Mouse (Mus musculus): ENCODE measurements around the gene Irf2bp2. TPM values are rescaled to one million over a fixed set of nuclear protein-coding genes. Genes with fewer than 3 reads are reported as not detected.

The Irf2bp2 gene
- total RNA-seq (2014; rRNA removed) (91.5 and 99.1 TPM in 2 replicates), polyA plus RNA-seq (2015; fragmentation: Nextera tagmentation; extraction: Ambion mirVana) (10.2 and 11.4 TPM in 2 replicates)

- no peak for TF ChIP-seq CTCF (IDR thresholded peaks at IDR 0.05; ENCODE audit: low read depth)
- Histone ChIP-seq H3K4me2 (ENCODE audit: low read depth, low read length) (peak within 1 kb of the TSS; percentile 99), H3K4me1 (ENCODE audit: insufficient read depth, low read length) (peaks cover 19% of the 10 kb centered on the region), H3K9ac (replicated peaks; ENCODE audit: low read length) (peak within 1 kb of the TSS; percentile 99), H3K36me3 (ENCODE audit: insufficient read depth, low read length) (peaks cover 5% of the 10 kb centered on the region), H3K9me3 (ENCODE audit: low read length) (no peaks in the 10 kb centered on the region), H3K27ac (peak within 1 kb of the TSS; percentile 100), H3K27me3 (ENCODE audit: insufficient read depth, low read length) (no peaks in the 10 kb centered on the region), H3K4me3 (ENCODE audit: low read length) (peak within 1 kb of the TSS; percentile 98)
- WGBS, result under 1% methylated on average over 44 of the region's 56 CpGs
- peak; percentile 97 for DNase-seq (ENCODE audit: low spot score)
- ATAC-seq, result peak; percentile 71
Observed at GRCm38 (mm10) chr8:126593889-126594480, at the start of gene Irf2bp2. Irf2bp2 (minus strand) TSS chr8:126593986.

GRCm38 (mm10) chr8:126642665-126643064 lies 48.9 kb upstream of the Irf2bp2 start:
- no peak overlapping the region for H3K4me3 ChIP-seq (ENCODE audit: low read length)
- H3K27ac ChIP-seq, result no peak overlapping the region
- no peak overlapping the region for H3K4me2 ChIP-seq (ENCODE audit: low read depth, low read length)
- DNase-seq (ENCODE audit: low spot score) (no peak), ATAC-seq (no peak)
- H3K9me3 ChIP-seq (ENCODE audit: low read length), result 0 out of 2 replicates have a peak, but pooled peaks cover 4% of the 10 kb centered on the region
- no peaks in the 10 kb centered on the region for H3K4me1 ChIP-seq (ENCODE audit: insufficient read depth, low read length)
- H3K36me3 ChIP-seq (ENCODE audit: insufficient read depth, low read length), result no peaks in the 10 kb centered on the region
- 97% methylated on average over 4 of the region's 4 CpGs for WGBS
- H3K27me3 ChIP-seq (ENCODE audit: insufficient read depth, low read length), result no peaks in the 10 kb centered on the region
- H3K9ac ChIP-seq (replicated peaks; ENCODE audit: low read length), result no peak overlapping the region
- TF ChIP-seq CTCF (IDR thresholded peaks at IDR 0.05; ENCODE audit: low read depth), result no peak

GRCm38 (mm10) chr8:126641568-126642295 lies 47.9 kb upstream of the Irf2bp2 start:
- no peak for ATAC-seq
- Histone ChIP-seq H3K27me3 (ENCODE audit: insufficient read depth, low read length) (no peaks in the 10 kb centered on the region), H3K4me2 (ENCODE audit: low read depth, low read length) (no peak overlapping the region), H3K4me3 (ENCODE audit: low read length) (no peak overlapping the region), H3K36me3 (ENCODE audit: insufficient read depth, low read length) (no peaks in the 10 kb centered on the region), H3K27ac (no peak overlapping the region), H3K9me3 (ENCODE audit: low read length) (0 out of 2 replicates have a peak, but pooled peaks cover 4% of the 10 kb centered on the region), H3K9ac (replicated peaks; ENCODE audit: low read length) (no peak overlapping the region), H3K4me1 (ENCODE audit: insufficient read depth, low read length) (no peaks in the 10 kb centered on the region)
- DNase-seq (ENCODE audit: low spot score), result no peak
- no peak for TF ChIP-seq CTCF (IDR thresholded peaks at IDR 0.05; ENCODE audit: low read depth)
- WGBS, result 84% methylated on average over 3 of the region's 3 CpGs

- no peaks in the 10 kb centered on the region for H3K4me1 ChIP-seq (ENCODE audit: insufficient read depth, low read length)
- no peak overlapping the region for H3K27ac ChIP-seq
- DNase-seq (ENCODE audit: low spot score), result no peak
- no peak overlapping the region for H3K9ac ChIP-seq (replicated peaks; ENCODE audit: low read length)
- no peak for TF ChIP-seq CTCF (IDR thresholded peaks at IDR 0.05; ENCODE audit: low read depth)
- no peaks in the 10 kb centered on the region for H3K27me3 ChIP-seq (ENCODE audit: insufficient read depth, low read length)
- 0 out of 2 replicates have a peak, but pooled peaks cover 4% of the 10 kb centered on the region for H3K9me3 ChIP-seq (ENCODE audit: low read length)
- ATAC-seq, result no peak
- WGBS, result 68% methylated on average over 3 of the region's 3 CpGs
- H3K4me3 ChIP-seq (ENCODE audit: low read length), result no peak overlapping the region
- no peak overlapping the region for H3K4me2 ChIP-seq (ENCODE audit: low read depth, low read length)
- no peaks in the 10 kb centered on the region for H3K36me3 ChIP-seq (ENCODE audit: insufficient read depth, low read length)
Observed at GRCm38 (mm10) chr8:126639161-126639560, 45.4 kb upstream of the Irf2bp2 start.

- TF ChIP-seq CTCF (IDR thresholded peaks at IDR 0.05; ENCODE audit: low read depth), result no peak
- H3K36me3 ChIP-seq (ENCODE audit: insufficient read depth, low read length), result no peaks in the 10 kb centered on the region
- no peak overlapping the region for H3K9ac ChIP-seq (replicated peaks; ENCODE audit: low read length)
- H3K4me3 ChIP-seq (ENCODE audit: low read length), result no peak overlapping the region
- DNase-seq (ENCODE audit: low spot score) (no peak), ATAC-seq (no peak)
- 0 out of 2 replicates have a peak, but pooled peaks cover 4% of the 10 kb centered on the region for H3K9me3 ChIP-seq (ENCODE audit: low read length)
- no peak overlapping the region for H3K27ac ChIP-seq
- 59% methylated on average over 8 of the region's 8 CpGs for WGBS
- H3K27me3 ChIP-seq (ENCODE audit: insufficient read depth, low read length), result no peaks in the 10 kb centered on the region
- H3K4me2 ChIP-seq (ENCODE audit: low read depth, low read length), result no peak overlapping the region
- no peaks in the 10 kb centered on the region for H3K4me1 ChIP-seq (ENCODE audit: insufficient read depth, low read length)
Observed at GRCm38 (mm10) chr8:126638027-126638426, 44.2 kb upstream of the Irf2bp2 start.

- no peaks in the 10 kb centered on the region for H3K9me3 ChIP-seq (ENCODE audit: low read length)
- H3K4me1 ChIP-seq (ENCODE audit: insufficient read depth, low read length), result no peaks in the 10 kb centered on the region
- 65% methylated on average over 6 of the region's 6 CpGs for WGBS
- H3K27ac ChIP-seq, result no peak overlapping the region
- H3K27me3 ChIP-seq (ENCODE audit: insufficient read depth, low read length), result no peaks in the 10 kb centered on the region
- DNase-seq (ENCODE audit: low spot score) (no peak), ATAC-seq (no peak)
- H3K4me2 ChIP-seq (ENCODE audit: low read depth, low read length), result no peak overlapping the region
- H3K9ac ChIP-seq (replicated peaks; ENCODE audit: low read length), result no peak overlapping the region
- no peaks in the 10 kb centered on the region for H3K36me3 ChIP-seq (ENCODE audit: insufficient read depth, low read length)
- no peak for TF ChIP-seq CTCF (IDR thresholded peaks at IDR 0.05; ENCODE audit: low read depth)
- no peak overlapping the region for H3K4me3 ChIP-seq (ENCODE audit: low read length)
Observed at GRCm38 (mm10) chr8:126634541-126635048, 40.8 kb upstream of the Irf2bp2 start.
